Mouse (Mus musculus): ENCODE measurements around the gene Opn1sw. TPM values are rescaled to one million over a fixed set of nuclear protein-coding genes. Genes with fewer than 3 reads are reported as not detected.
"Not testable (repeated sequence)": the region's sequence is repeated elsewhere in the genome, so short reads cannot be mapped to it uniquely, and the experiment has no call there.

Opn1sw gene
- polyA plus RNA-seq, 1 experiment from 2014 or later = 0.96 TPM

DNA sequence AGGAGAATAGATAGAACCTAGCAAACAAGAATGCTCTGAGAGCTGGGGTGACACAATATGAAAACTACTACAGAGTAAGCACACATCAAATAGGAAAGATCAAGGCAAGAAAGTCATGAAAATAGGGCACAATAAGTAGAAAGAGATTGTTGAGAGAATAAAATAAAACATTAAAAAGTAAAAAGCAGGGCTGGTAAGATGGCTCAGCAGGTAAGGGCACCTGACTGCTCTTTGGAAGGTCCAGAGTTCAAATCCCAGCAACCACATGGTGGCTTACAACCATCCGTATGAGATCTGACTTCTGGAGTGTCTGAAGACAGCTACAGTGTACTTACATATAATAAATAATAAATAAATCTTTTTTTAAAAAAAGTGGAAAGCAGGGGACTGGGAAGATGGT, 2.2 kb upstream of the Opn1sw start:
- 72% methylated on average over 1 of the region's 1 CpGs for WGBS
- H3K27ac ChIP-seq (replicated peaks; ENCODE audit: low read depth, low read length); H3K4me3 ChIP-seq (ENCODE audit: low read depth, low read length); DNase-seq (ENCODE audit: low spot score); H3K9ac ChIP-seq (ENCODE audit: low read depth, low read length); H3K36me3 ChIP-seq (ENCODE audit: control insufficient read depth, insufficient read depth, low read length); H3K9me3 ChIP-seq (ENCODE audit: control insufficient read depth, low read length); H3K4me2 ChIP-seq (ENCODE audit: low read depth, low read length); ATAC-seq (ENCODE audit: low read depth): not testable (repeated sequence)
- peaks cover 15% of the 10 kb centered on the region for H3K4me1 ChIP-seq (ENCODE audit: control insufficient read depth, insufficient read depth, low read length)
- peaks cover 17% of the 10 kb centered on the region for H3K27me3 ChIP-seq (replicated peaks; ENCODE audit: control insufficient read depth, insufficient read depth, low read length)

DNA sequence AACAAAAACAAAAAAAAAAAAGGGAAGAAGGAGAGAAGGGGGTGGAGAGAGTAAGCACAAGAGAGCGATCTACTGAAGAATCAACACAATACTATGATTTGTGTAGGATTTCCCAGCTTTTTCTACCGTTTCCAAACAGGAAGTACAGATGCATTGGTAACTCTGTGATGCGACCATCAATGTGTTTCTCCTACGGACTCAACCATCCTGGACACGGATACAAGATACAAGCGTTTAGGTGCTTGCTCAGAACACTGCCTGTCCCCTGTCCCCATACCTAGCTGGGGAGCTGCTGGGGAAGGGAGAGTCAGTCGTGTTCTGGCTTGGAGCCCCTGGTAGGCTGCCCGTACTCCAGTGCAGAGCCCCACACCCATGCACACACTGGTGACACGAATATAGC, 1.2 kb upstream of the Opn1sw start:
- ATAC-seq (ENCODE audit: low read depth) (no peak), DNase-seq (ENCODE audit: low spot score) (no peak)
- no peak overlapping the region for H3K4me3 ChIP-seq (ENCODE audit: low read depth, low read length)
- no peak overlapping the region for H3K27ac ChIP-seq (replicated peaks; ENCODE audit: low read depth, low read length)
- 50% methylated on average over 9 of the region's 9 CpGs for WGBS
- H3K9me3 ChIP-seq (ENCODE audit: control insufficient read depth, low read length) = no peaks in the 10 kb centered on the region
- H3K4me2 ChIP-seq (ENCODE audit: low read depth, low read length) = no peak overlapping the region
- no peak overlapping the region for H3K9ac ChIP-seq (ENCODE audit: low read depth, low read length)
- peaks cover 6% of the 10 kb centered on the region for H3K27me3 ChIP-seq (replicated peaks; ENCODE audit: control insufficient read depth, insufficient read depth, low read length)
- no peaks in the 10 kb centered on the region for H3K36me3 ChIP-seq (ENCODE audit: control insufficient read depth, insufficient read depth, low read length)
- H3K4me1 ChIP-seq (ENCODE audit: control insufficient read depth, insufficient read depth, low read length) = peaks cover 13% of the 10 kb centered on the region

DNA sequence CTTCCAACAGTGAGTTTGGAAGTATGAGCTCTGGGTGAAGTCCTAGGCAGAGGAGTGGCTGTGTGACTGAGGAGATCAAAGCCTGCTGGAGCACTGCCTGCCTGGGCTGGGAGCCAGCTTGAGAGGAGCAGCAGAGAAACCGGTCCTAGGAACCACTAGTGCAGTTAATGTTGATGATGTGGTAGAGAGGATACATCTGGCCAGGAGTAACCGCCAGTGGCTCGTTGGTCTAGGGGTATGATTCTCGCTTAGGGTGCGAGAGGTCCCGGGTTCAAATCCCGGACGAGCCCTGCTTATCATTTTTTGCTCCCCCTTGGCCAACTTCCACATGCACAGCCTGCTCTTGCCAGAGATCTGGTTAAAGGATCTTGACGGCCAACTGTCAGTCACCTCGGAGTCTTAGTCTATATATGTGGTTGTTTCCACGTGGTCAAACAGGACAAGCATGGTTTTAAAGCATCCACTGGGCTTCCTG, 375 bp upstream of the Opn1sw start:
- H3K27ac ChIP-seq (replicated peaks; ENCODE audit: low read depth, low read length) = peak overlapping the region; percentile 69
- peak overlapping the region; percentile 54; the same call in 1 of the 2 replicates for H3K9ac ChIP-seq (ENCODE audit: low read depth, low read length)
- peaks cover 4% of the 10 kb centered on the region for H3K27me3 ChIP-seq (replicated peaks; ENCODE audit: control insufficient read depth, insufficient read depth, low read length)
- no peaks in the 10 kb centered on the region for H3K36me3 ChIP-seq (ENCODE audit: control insufficient read depth, insufficient read depth, low read length)
- ATAC-seq (ENCODE audit: low read depth) = peak; percentile 97
- WGBS = 6% methylated on average over 11 of the region's 11 CpGs
- H3K4me1 ChIP-seq (ENCODE audit: control insufficient read depth, insufficient read depth, low read length) = peaks cover 13% of the 10 kb centered on the region
- H3K9me3 ChIP-seq (ENCODE audit: control insufficient read depth, low read length) = no peaks in the 10 kb centered on the region
- peak overlapping the region; percentile 49 for H3K4me2 ChIP-seq (ENCODE audit: low read depth, low read length)
- peak; percentile 96 for DNase-seq (ENCODE audit: low spot score)
- peak overlapping the region; percentile 34 for H3K4me3 ChIP-seq (ENCODE audit: low read depth, low read length)

GRCm38 (mm10) chr6:29382442-29382841, 5.8 kb downstream of the Opn1sw start:
- Histone ChIP-seq H3K4me1 (ENCODE audit: control insufficient read depth, insufficient read depth, low read length) (peaks cover 2% of the 10 kb centered on the region), H3K4me3 (ENCODE audit: low read depth, low read length) (no peak overlapping the region), H3K36me3 (ENCODE audit: control insufficient read depth, insufficient read depth, low read length) (peaks cover 18% of the 10 kb centered on the region), H3K9ac (ENCODE audit: low read depth, low read length) (no peak overlapping the region), H3K4me2 (ENCODE audit: low read depth, low read length) (no peak overlapping the region), H3K9me3 (ENCODE audit: control insufficient read depth, low read length) (no peaks in the 10 kb centered on the region), H3K27ac (replicated peaks; ENCODE audit: low read depth, low read length) (no peak overlapping the region), H3K27me3 (replicated peaks; ENCODE audit: control insufficient read depth, insufficient read depth, low read length) (no peaks in the 10 kb centered on the region)
- DNase-seq (ENCODE audit: low spot score) (no peak), ATAC-seq (ENCODE audit: low read depth) (no peak)
- 59% methylated on average over 2 of the region's 2 CpGs for WGBS

GRCm38 (mm10) chr6:29379954-29380353, 8.3 kb downstream of the Opn1sw start:
- Histone ChIP-seq H3K27me3 (replicated peaks; ENCODE audit: control insufficient read depth, insufficient read depth, low read length) (no peaks in the 10 kb centered on the region), H3K9ac (ENCODE audit: low read depth, low read length) (no peak overlapping the region), H3K4me2 (ENCODE audit: low read depth, low read length) (no peak overlapping the region), H3K4me1 (ENCODE audit: control insufficient read depth, insufficient read depth, low read length) (no peaks in the 10 kb centered on the region), H3K27ac (replicated peaks; ENCODE audit: low read depth, low read length) (no peak overlapping the region), H3K9me3 (ENCODE audit: control insufficient read depth, low read length) (no peaks in the 10 kb centered on the region), H3K36me3 (ENCODE audit: control insufficient read depth, insufficient read depth, low read length) (peaks cover 41% of the 10 kb centered on the region), H3K4me3 (ENCODE audit: low read depth, low read length) (no peak overlapping the region)
- DNase-seq (ENCODE audit: low spot score) (no peak), ATAC-seq (ENCODE audit: low read depth) (no peak)
- WGBS = 89% methylated on average over 6 of the region's 6 CpGs

GRCm38 (mm10) chr6:29378678-29379077, 9.6 kb downstream of the Opn1sw start:
- no peak overlapping the region for H3K9ac ChIP-seq (ENCODE audit: low read depth, low read length)
- DNase-seq (ENCODE audit: low spot score) = no peak
- no peak overlapping the region for H3K4me2 ChIP-seq (ENCODE audit: low read depth, low read length)
- H3K9me3 ChIP-seq (ENCODE audit: control insufficient read depth, low read length) = no peaks in the 10 kb centered on the region
- no peak overlapping the region for H3K4me3 ChIP-seq (ENCODE audit: low read depth, low read length)
- peaks cover 54% of the 10 kb centered on the region for H3K36me3 ChIP-seq (ENCODE audit: control insufficient read depth, insufficient read depth, low read length)
- WGBS = 96% methylated on average over 10 of the region's 10 CpGs
- no peak for ATAC-seq (ENCODE audit: low read depth)
- no peaks in the 10 kb centered on the region for H3K4me1 ChIP-seq (ENCODE audit: control insufficient read depth, insufficient read depth, low read length)
- no peaks in the 10 kb centered on the region for H3K27me3 ChIP-seq (replicated peaks; ENCODE audit: control insufficient read depth, insufficient read depth, low read length)
- no peak overlapping the region for H3K27ac ChIP-seq (replicated peaks; ENCODE audit: low read depth, low read length)

- H3K27ac ChIP-seq (replicated peaks; ENCODE audit: low read depth, low read length) = no peak overlapping the region
- no peak for ATAC-seq (ENCODE audit: low read depth)
- no peak overlapping the region for H3K4me2 ChIP-seq (ENCODE audit: low read depth, low read length)
- H3K27me3 ChIP-seq (replicated peaks; ENCODE audit: control insufficient read depth, insufficient read depth, low read length) = no peaks in the 10 kb centered on the region
- H3K36me3 ChIP-seq (ENCODE audit: control insufficient read depth, insufficient read depth, low read length) = peaks cover 67% of the 10 kb centered on the region
- H3K9ac ChIP-seq (ENCODE audit: low read depth, low read length) = no peak overlapping the region
- no peaks in the 10 kb centered on the region for H3K4me1 ChIP-seq (ENCODE audit: control insufficient read depth, insufficient read depth, low read length)
- WGBS = 88% methylated on average over 4 of the region's 4 CpGs
- no peak for DNase-seq (ENCODE audit: low spot score)
- no peak overlapping the region for H3K4me3 ChIP-seq (ENCODE audit: low read depth, low read length)
- H3K9me3 ChIP-seq (ENCODE audit: control insufficient read depth, low read length) = no peaks in the 10 kb centered on the region
Observed at GRCm38 (mm10) chr6:29377386-29377785, 10.9 kb downstream of the Opn1sw start.

DNA sequence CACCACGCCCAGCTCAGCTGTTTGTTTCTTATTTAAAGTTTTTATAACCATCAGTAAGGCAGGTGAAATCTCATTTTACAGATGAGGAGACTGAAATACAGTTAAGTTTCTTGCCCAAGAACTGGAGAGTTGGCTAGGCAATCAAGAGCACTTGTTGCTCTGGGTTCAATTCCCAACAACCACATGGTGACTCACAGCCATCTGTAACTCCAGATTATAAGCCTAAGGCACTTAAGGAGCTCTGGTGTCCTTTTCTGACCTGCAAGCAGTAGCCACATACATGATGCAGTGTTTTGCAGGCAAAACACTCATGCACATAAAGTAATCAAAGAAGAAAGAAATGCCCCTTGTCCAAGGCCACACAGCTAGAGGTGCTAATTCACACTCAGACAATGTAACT, 23.0 kb downstream of the Opn1sw start:
- no peak for ATAC-seq (ENCODE audit: low read depth)
- Histone ChIP-seq H3K4me3 (ENCODE audit: low read depth, low read length) (no peak overlapping the region), H3K36me3 (ENCODE audit: control insufficient read depth, insufficient read depth, low read length) (peaks cover 71% of the 10 kb centered on the region), H3K9ac (ENCODE audit: low read depth, low read length) (no peak overlapping the region), H3K9me3 (ENCODE audit: control insufficient read depth, low read length) (no peaks in the 10 kb centered on the region), H3K27me3 (replicated peaks; ENCODE audit: control insufficient read depth, insufficient read depth, low read length) (no peaks in the 10 kb centered on the region), H3K4me2 (ENCODE audit: low read depth, low read length) (no peak overlapping the region), H3K4me1 (ENCODE audit: control insufficient read depth, insufficient read depth, low read length) (peaks cover 4% of the 10 kb centered on the region; the same call in 1 of the 2 replicates), H3K27ac (replicated peaks; ENCODE audit: low read depth, low read length) (no peak overlapping the region)
- 93% methylated on average over 1 of the region's 1 CpGs for WGBS
- DNase-seq (ENCODE audit: low spot score) = no peak

DNA sequence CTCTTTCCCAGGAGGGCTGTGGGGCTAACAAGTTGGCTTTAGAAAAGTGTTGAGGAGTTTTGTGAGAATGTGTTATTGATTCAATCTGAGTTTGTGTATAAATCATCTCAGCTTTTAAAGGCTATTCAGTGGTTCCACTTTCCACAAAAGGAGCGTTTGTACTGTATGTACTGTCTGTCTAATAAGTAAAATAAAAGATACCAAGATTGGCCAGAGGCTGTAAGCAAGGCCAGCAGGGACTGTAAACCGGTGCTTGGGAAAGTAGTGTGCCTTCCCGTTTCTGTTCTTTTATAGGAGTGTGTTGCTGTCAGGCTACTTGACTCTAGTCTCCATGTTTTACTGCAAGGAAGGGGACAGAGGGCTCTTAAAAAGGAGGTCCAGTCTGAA, 25.1 kb downstream of the Opn1sw start:
- Histone ChIP-seq H3K4me3 (ENCODE audit: low read depth, low read length) (no peak overlapping the region), H3K27me3 (replicated peaks; ENCODE audit: control insufficient read depth, insufficient read depth, low read length) (no peaks in the 10 kb centered on the region), H3K36me3 (ENCODE audit: control insufficient read depth, insufficient read depth, low read length) (peaks cover 77% of the 10 kb centered on the region), H3K27ac (replicated peaks; ENCODE audit: low read depth, low read length) (peak overlapping the region; percentile 48; the same call in 1 of the 2 replicates), H3K4me2 (ENCODE audit: low read depth, low read length) (no peak overlapping the region), H3K9ac (ENCODE audit: low read depth, low read length) (no peak overlapping the region), H3K9me3 (ENCODE audit: control insufficient read depth, low read length) (no peaks in the 10 kb centered on the region), H3K4me1 (ENCODE audit: control insufficient read depth, insufficient read depth, low read length) (peaks cover 8% of the 10 kb centered on the region)
- 75% methylated on average over 3 of the region's 3 CpGs for WGBS
- DNase-seq (ENCODE audit: low spot score) = no peak
- ATAC-seq (ENCODE audit: low read depth) = no peak

All from embryonic facial prominence, embryonic 14.5 days (tissue).